Mouse (Mus musculus) brain, embryonic 14.5 days (tissue): Measurements from ENCODE around the gene Dgkz.

Source experiments
- CTCF ChIP-seq: fragments of 200-500 bp; IDR thresholded peaks from 2 replicates; pipeline ENCODE4 v1.5.1; 2012; ENCODE audit warnings: inconsistent platforms, mild to moderate bottlenecking, moderate library complexity, borderline replicate concordance; ENCODE audit not compliant: insufficient read depth, insufficient read length; ENCODE audit errors: extremely low read depth
- POLR2A ChIP-seq: fragments of 200-500 bp; IDR thresholded peaks from 2 replicates; pipeline ENCODE4 v1.6.1; 2012; ENCODE audit warnings: mild to moderate bottlenecking, inconsistent platforms, borderline replicate concordance; ENCODE audit not compliant: poor library complexity, insufficient read depth, insufficient read length, severe bottlenecking; ENCODE audit errors: extremely low read depth

DNA sequence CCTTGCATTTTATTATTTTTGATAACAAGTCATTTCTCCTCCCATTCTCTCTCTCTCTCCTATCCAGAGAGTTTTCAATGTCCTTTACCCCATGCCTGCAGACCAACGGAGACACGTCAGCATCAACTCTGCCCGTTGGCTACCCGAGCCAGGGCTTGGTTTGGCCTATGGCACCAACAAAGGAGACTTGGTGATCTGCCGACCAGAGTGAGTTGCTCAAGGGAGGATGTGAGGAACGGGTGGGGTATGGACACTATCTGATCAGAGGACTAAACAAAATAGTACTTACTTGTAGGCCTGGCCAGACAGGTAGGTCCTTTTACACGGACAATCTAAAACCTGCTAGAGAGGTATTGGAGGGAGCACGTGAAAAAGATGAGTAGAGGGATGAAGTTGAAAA is 75.2 kb downstream of the Dgkz start:
- TF ChIP-seq POLR2A (no peak), CTCF (no peak)
